Mouse (Mus musculus): ENCODE measurements around the gene Rnaset2b.
"Not testable (repeated sequence)": the region's sequence is repeated elsewhere in the genome, so short reads cannot be mapped to it uniquely, and the experiment has no call there.

The Rnaset2b gene

DNA sequence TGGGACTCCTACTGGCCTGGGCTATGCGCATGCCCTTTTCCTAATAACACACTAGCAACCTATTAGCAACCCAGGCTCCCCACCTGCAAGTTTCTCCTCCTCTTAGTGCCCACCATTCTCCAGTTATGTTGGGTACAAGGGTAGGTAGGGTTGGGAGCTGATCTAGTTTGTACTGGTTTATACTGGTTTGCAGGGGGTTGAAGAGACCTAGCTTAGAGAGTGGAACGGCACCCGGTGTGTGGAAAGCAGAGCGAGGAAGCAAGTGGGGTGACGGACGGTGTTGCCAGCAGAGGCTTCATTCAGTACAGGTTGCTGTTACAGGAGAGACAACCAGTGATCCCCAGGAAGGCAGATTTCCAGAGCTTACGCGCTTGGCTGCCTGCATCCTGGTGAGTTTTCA lies at the start of gene Rnaset2b:
Rnaset2b (plus strand) TSS at position 301 of the 400 bp plus-strand sequence.
- not testable (repeated sequence) for DNase-seq (ENCODE audit: low spot score)

DNA sequence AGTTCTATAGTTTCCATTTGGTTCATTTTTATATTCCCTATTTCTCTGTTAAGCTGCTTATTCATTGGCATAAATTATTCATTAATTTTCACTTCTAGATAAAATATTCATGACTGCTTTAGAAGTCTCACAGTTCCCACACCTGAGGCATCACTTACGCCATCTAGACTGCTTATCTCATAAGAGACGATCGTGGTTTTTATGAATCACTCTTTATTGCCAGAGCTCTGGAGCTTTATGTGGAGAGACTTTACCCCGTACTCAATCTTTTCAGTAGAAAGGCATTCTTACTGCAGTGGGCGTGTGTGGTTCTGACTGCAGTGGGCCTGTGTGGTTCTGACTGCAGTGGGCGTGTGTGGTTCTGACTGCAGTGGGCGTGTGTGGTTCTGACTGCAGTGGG lies 38.8 kb upstream of the Rnaset2b start:
- not testable (repeated sequence) for DNase-seq (ENCODE audit: low spot score)

DNA sequence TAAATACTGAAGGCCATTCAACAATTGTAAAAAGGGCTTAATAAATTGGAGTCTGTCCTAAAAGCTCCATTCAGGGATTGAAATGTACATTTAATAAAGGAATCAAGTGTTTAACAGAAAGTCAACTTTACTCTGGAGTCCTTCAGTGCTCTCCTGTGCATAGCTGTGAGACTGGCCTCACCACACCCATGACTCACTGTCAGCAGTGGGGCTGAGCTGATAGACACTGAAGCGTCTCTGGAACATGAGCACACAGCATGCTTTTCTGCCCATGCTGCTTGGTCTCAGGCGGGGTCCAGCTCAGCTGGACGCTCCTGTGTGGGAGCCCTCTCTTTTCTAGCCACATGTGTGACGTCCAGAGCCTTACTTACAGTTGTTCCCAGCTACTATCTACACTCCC lies 27.9 kb upstream of the Rnaset2b start:
- DNase-seq (ENCODE audit: low spot score) = not testable (repeated sequence)

DNA sequence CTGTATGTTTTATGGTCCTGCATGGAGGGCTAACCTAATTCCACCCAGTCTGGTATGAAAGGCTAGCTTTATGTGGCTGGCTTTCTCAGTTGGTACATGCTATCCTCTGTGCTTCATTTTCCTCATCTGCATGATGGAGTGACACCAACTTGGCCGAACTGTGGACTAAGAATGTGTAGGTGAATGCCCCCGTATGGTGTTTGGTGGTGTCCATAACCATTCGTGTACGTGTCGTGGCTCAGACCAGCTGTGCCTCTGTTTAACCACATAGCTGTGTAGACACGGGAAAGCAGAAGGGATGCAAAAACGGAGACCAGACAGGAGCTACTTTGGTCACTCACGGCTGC lies 22.8 kb upstream of the Rnaset2b start:
- not testable (repeated sequence) for DNase-seq (ENCODE audit: low spot score)

DNA sequence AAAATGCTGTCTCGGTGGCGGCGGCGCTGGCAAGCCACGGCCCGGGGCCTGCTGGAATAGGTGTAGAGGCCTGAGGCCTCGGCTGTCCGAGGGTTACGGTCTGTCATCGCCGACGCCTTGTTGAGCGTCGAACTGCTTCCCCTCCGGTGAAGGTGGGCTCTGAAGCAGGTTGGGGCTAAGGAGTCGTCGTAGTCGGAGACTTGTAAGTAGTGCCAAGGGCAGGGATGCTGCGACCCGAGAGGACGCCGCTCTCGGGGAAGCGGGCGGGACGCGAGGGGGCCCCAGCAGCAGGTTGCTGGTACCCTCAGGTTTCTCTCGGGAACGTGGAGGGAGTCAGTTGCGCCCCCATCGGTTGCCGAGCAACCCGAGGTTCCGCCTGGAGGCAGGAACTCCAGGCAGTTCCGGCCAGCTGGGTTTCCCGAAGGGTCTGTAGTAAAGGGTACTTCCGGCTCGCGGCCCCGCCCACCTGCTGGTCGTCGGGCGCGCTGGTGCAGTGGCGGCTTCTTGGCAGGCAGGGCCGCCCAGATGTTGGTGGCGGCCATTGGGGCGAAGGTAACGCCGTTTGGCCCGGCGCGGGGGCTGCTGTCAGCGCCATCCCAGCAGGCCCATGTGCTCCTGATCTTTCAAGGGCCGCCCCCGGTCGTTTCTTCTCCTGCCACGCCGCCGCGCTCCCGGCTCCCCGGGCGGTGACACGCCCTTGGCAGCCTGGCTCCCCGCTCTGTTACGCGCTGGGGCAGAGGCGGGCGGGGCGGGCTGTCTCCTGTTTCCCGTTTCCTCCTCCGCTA lies 22.3 kb upstream of the Rnaset2b start, which contains the start of gene Rsph3b:
Rsph3b (minus strand) TSS at position 699 of the 785 bp plus-strand sequence.
- DNase-seq (ENCODE audit: low spot score) = peak; percentile 84

DNA sequence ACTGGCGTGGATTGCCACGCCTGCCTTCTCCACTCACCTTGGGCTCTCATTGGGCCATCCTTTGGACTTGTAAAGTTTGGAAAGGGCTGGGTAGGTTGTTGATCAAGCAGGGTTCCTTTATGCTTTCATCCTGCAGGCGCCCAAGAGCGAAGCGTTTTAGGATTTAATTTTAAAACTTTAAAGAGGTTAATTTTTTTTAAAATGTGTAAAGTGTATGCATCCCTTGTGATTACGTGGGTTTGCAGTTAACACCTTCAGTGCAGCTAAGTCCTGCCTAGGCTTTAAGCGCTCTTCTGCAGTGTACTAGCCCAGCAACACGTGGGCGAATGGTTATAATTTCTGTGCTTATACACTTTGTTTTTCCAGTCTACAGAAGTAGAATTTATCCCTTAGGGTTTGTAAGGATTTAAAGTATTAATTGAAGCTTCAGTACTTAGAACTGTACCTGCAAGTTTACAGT lies 21.6 kb upstream of the Rnaset2b start:
- not testable (repeated sequence) for DNase-seq (ENCODE audit: low spot score)

DNA sequence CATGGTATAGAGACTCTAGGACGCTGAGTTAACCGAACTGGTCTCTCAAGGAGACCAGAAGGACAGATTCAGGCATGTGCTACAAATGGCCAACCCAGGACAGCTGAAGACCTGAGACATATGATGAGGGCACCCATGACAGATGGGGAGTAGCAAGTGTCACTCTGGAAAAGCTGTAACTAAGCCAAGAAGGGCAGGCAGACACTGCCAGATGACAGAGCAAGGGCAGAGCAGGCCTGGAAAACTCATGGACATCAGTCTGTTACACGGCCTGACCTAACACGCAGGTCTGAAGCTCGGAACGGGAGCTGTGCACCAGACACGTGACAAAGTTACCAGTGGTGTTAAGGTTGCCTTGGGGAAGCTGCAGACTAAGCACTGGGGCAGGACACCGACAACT lies 11.6 kb upstream of the Rnaset2b start:
- not testable (repeated sequence) for DNase-seq (ENCODE audit: low spot score)

DNA sequence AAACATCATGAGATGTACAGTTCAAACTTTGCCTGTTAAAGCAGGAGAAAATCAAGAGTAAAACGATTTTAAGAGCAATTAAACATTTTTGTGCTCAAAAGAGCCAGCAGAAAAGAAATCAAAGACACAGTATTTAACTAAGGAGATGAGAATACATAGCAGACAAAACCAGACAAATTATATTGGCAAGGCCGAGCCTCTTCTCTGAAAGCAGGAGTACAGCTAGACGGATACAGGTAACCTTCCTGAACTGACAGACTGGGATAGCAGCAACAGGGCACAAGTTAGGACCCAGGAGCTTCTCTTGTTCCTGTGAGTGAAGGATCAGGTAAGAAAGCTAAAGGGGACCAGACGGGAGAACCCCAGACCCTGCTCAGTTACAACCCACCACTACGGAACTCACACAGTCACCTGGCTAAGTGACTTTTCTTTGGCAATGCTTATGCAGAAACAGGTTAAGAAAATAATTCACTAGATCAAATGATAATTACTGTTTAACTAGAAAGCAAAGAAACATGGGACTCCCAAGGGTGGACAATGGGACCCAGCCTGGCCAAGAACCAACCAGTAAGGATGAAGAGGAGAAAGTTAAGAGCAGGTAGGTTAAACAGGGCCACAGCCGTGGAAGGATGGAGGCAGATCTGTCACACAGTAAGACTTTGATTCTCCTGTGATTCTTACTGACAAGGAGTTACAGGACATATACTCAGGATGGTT lies 10.7 kb upstream of the Rnaset2b start:
- DNase-seq (ENCODE audit: low spot score) = not testable (repeated sequence)

DNA sequence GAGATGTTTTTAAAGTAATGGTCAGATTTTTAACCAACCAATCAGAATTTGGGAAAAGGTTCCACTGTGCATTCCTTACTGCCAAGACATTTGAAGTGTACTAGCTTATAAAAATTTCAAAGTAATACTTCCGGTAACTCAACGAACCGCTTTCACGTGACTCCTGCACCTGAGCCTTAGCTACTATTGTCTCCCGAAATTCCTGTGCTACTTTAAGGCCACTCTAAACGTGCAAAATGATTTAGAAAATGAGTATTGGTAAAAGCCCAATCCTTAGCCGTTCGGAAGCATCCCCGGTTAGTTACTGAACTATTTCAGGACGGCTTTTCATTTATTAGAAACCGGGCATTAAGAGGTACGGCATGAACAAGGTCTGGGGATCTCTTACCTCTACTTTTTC lies 10.1 kb upstream of the Rnaset2b start:
- DNase-seq (ENCODE audit: low spot score) = not testable (repeated sequence)

DNA sequence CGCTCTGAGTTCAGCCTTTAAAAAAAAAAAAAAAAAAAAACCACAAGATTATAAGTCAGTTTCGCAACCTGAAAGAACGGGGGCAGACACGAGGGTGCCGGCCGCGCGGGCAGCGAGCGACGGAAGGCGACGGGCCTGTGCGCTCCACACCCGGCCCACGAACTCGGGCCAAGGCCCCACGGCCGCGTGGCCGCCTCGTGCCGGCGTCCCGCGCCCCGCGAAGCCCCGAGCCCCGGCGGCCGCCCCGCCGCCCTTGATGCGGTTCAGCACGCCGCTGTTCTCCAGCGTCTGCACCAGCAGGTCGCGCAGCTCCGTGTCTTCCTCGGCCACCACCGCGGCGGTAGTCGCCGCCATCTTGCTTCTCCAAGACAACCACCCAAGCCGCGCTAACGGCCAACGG lies 9.7 kb upstream of the Rnaset2b start, which contains the start of gene Tagap1:
Tagap1 (minus strand) TSS at position 381 of the 400 bp plus-strand sequence.
- DNase-seq (ENCODE audit: low spot score) = not testable (repeated sequence)

DNA sequence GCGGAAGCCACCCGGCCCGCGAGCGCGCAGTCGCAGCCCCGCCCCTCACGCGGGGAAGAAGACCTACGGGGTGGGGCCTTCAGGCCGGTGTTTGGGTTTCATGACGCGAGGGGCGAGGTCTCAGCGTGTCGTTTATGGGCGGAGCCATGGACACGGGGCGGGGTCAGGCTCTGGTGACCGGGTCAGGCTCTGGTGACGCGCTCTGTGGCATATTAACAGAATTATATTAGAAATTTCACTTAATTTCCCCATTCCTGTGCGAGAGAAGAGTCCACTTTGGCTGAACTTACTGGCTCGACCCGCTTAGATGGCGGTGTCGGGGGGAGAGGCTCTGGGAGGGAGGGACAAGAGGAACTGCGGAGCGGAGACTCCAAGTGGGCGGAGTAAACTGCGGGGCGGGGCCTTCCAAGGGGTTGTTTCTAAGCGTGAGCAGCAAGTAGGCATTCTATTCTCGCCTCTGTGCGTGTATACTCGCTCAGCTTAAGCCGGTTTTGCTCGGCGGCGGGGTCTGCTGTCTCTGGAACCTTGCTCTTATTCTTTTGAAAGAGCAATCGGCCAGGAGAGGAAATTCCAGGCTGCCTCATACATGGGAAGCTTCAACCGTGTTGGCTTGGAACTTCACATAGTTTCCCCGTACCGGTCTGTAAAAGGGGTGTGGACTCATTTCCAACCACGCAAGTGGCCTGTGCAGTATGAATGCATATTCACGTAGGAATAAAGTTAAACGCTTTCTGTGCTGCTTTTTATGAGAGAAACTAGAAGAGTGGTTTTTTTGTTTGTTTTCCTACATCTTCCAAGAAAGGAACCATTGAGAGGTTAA lies 9.0 kb upstream of the Rnaset2b start:
- DNase-seq (ENCODE audit: low spot score) = not testable (repeated sequence)

DNA sequence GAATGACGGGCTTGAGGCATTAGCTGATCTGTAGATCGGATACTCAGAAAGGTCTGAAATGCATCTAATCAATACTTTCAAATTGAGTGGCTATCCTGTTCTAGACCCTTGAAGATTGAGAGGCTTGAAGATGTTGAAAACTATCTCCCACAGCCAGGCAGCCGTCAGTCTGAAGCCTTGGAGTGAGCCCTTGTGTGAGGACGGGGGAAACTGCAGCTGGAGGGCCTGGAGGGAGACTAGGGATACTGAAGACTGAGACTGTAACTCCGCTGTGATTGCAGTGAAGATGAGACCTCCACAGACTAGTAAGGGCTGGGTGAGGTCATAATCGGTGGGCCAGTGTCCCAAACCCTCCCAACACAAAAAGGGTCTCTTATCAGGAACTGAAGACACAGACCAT lies 8.1 kb upstream of the Rnaset2b start:
- DNase-seq (ENCODE audit: low spot score) = not testable (repeated sequence)

DNA sequence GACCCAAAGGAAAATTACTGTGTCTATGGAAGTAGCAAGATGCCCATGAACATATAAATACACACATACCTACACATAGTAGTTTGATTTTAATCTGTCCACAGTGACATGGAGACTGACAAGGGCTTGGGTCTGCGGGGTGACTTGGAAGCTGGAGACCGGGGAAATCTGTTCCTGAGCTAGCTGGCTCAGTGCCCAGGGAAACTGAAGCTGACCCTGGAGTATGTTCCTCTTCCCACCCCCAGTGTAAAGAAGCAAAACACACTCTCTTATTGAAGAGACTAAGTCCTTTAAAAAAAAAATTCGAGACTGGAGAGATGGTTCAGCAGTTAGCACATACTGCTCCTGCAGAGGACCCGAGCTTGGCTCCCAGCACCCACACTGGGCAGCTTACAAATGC lies 7.5 kb upstream of the Rnaset2b start:
- DNase-seq (ENCODE audit: low spot score) = not testable (repeated sequence)

DNA sequence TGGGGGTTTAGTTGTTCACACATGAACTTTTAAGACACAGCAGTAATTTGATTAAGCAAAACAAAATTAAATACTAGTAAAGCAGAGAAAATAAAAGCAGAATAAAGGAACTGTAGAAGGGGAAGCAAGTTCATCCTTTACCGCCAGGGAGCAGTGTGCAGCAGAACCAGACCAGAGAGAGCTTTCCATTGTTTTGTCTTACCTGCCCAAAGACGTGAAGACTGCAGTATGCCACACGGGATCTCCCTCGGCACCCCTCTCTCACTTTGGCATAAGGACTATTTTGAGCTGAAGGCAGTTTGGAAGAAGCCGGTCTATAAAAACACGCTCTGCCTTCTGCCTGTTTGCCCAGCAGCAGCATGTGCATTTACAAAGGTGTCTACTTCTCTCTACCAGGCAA lies 5.1 kb upstream of the Rnaset2b start:
- DNase-seq (ENCODE audit: low spot score) = peak; percentile 56

DNA sequence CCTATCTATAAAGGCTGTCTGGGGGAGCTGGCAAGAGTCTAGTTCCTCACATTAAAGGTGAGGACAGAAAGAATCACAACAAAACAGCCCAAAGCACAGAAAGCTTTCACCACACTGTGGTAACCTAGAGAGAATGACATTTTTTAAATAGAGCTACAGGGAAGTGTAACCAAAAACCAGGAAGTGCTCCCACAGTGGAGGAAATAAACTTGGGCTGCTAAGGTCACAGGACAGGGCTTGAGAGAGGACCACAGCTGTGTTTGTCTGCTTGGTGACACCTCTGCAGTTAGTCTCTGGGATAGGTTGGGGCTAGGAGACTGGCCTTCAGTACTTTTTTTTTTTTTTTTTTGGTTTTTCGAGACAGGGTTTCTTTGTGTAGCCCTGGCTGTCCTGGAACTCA lies 2.8 kb upstream of the Rnaset2b start:
- not testable (repeated sequence) for DNase-seq (ENCODE audit: low spot score)

DNA sequence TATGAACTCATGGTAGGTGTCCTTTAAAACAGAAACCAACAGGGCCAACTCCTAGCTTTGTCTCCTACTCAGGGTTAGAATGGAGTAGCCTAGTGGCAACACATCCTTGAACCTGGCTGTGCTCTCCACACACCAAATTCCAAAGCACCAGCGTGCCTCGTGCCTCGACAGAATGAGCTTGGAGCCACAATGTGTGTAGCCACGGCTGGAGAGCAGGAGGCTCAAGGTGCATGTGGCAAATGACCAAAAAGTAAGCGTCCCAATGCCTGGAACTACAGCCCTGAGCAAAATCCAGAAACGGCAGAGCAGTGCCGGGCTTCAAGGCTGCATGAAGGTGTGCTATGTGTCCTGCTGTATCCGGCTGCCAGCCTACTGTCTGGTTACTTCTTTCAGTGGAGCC lies 804 bp downstream of the Rnaset2b start:
- DNase-seq (ENCODE audit: low spot score) = not testable (repeated sequence)

DNA sequence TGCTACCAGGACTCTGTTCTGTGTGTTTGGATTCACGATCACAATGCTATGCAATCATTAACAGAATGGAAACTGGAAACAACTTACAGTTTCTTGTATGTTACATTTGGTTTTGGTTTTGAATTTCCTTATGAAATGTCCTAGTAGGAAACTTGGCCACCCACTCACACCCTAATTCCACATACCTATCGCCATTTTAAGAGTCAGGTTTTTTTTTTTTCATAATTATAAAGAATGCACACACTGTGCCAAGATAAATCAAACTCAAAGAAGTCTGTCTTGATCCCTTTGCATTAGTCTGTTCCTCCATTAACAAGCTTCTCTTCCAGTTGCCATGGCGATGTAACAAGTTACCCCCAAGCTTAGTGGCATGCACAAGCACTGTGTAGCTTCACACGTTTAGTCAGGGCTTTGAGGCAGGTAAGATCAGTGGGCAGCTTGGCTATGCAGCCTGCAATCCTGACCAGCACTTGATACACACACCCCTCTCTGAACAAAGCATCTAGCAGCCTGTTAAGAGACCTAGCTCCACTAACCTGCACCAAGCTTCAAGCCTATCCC lies 2.5 kb downstream of the Rnaset2b start:
- not testable (repeated sequence) for DNase-seq (ENCODE audit: low spot score)

DNA sequence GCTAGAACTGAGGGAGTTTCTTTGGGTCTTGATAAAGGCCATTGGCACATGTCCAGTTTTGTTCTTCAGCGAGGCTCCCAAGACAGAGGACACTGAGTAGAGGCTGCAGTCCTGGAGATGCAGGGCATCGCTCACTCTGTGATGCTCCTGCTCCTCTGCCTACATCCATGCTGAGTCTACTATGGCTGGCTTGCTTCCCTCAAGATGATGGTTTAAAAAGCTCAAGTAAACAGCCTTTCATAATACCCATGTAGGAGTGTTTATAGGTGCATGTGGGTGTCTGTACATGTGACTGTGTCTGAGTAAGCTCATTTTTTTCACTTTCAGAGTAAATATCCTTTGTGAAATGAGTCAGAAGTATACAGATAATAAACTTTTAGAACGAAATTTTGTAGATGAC lies 4.6 kb downstream of the Rnaset2b start:
- not testable (repeated sequence) for DNase-seq (ENCODE audit: low spot score)

DNA sequence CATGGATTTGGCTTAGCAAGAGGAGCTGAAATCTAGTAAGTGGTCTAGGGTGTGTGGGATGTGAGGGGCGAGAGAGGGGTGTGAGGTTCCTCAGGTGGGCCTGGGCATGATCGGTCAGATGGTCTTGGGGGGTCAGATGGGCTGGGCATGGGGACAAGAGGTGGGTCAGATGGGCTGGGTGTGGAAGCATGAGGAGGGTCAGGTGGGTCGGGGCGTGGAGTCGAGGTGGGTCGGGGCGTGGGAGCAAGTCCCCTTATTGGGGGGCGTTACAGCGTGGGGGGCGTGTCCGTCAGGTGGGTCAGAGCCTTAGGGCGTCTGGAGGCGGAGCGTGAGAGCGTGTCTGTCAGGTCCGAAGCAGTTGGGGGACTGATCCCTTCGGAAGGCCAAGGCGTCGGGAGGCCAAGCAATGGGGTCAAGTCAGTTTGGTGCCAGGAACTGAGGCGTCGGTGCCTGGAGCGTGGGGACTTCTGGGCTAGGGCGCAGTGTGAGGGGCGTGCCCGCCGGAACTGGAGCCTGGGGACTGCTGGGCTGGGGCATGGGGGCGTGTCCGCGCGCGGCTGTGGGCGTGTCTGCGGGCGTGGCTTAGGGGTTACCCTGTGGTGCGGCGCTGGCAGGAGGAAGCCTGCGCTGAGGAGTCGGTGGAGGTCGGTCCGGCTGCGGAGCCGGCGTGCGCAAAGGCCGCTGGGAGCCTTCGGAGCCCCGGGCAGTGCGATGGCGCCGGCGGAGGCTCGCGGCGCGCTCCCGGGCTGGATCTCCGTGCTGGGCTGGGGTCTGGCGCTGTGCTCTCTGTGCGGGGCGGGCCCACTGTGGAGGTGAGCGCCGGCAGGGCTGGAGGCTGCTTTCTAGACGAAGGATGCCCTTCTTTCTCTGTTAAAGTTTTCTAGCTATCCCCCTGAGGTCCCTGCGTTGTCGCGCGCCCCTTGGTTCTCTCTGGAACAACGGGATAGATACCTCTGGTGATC lies 8.1 kb downstream of the Rnaset2b start, which contains the start of gene Gm49721:
Gm49721 (plus strand) TSS at position 618 of the 962 bp plus-strand sequence.
- DNase-seq (ENCODE audit: low spot score) = peak; percentile 32

DNA sequence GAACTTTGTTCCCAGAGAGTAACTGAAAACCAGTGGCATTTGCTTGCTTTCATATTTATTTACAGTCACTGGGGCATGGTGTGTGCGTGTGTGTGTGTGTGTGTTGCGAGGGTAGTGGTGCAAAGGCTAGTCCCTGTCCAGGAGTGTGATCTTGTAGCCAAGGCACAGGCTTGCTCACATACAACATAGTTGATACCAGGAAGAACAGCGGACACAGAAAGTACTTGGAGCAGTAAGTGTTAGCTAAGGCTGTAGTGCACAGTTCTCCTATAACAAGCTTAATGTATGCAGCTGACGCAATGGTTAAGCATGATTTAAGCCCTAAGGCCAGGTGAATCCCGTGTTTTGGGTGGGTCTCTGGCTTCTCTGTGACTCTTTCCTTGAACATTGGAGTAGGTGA lies 8.9 kb downstream of the Rnaset2b start:
- peak; percentile 9 for DNase-seq (ENCODE audit: low spot score)
